Mouse (Mus musculus) frontal cortex, postnatal 36 days (tissue): ENCODE results near the gene Aak1.

Experiments used
- DNase-seq, 2 experiments: peaks; one replicate each; pipeline ENCODE4 v3.0.0; 2022; ENCODE audit warnings: low spot score in 2 of 2

The Aak1 gene

GRCm38 (mm10) chr6:86848915-86849644 is at the start of gene Aak1:
Aak1 (plus strand) TSS chr6:86849517.
- peak; percentile 94 to 95 for DNase-seq

GRCm38 (mm10) chr6:86800467-86800866 is 48.9 kb upstream of the Aak1 start:
- no peak for DNase-seq

GRCm38 (mm10) chr6:86801431-86801830 is 47.9 kb upstream of the Aak1 start:
- DNase-seq = no peak

GRCm38 (mm10) chr6:86804646-86805045 is 44.7 kb upstream of the Aak1 start:
- DNase-seq = no peak

GRCm38 (mm10) chr6:86806455-86807086 is 42.7 kb upstream of the Aak1 start:
- DNase-seq = peak; percentile 74 to 87

GRCm38 (mm10) chr6:86812919-86813318 is 36.4 kb upstream of the Aak1 start:
- no peak for DNase-seq

GRCm38 (mm10) chr6:86813341-86813740 is 36.0 kb upstream of the Aak1 start:
- no peak for DNase-seq

GRCm38 (mm10) chr6:86814926-86815325 is 34.4 kb upstream of the Aak1 start:
- DNase-seq = no peak

- no peak for DNase-seq
Observed at GRCm38 (mm10) chr6:86815436-86815835, 33.9 kb upstream of the Aak1 start.

GRCm38 (mm10) chr6:86816586-86816985 is 32.7 kb upstream of the Aak1 start:
- no peak for DNase-seq

- DNase-seq = no peak
Observed at GRCm38 (mm10) chr6:86818914-86819313, 30.4 kb upstream of the Aak1 start.

- DNase-seq = no peak
Observed at GRCm38 (mm10) chr6:86819926-86820325, 29.4 kb upstream of the Aak1 start.

GRCm38 (mm10) chr6:86820690-86821089 is 28.6 kb upstream of the Aak1 start:
- DNase-seq = no peak

GRCm38 (mm10) chr6:86822285-86823050 is 26.8 kb upstream of the Aak1 start:
- DNase-seq = peak; percentile 82 to 88

- no peak for DNase-seq
Observed at GRCm38 (mm10) chr6:86823051-86823431, 26.3 kb upstream of the Aak1 start.

- DNase-seq = no peak
Observed at GRCm38 (mm10) chr6:86823824-86824223, 25.5 kb upstream of the Aak1 start.

- no peak for DNase-seq
Observed at GRCm38 (mm10) chr6:86824401-86824800, 24.9 kb upstream of the Aak1 start.

- DNase-seq = no peak
Observed at GRCm38 (mm10) chr6:86827432-86827831, 21.9 kb upstream of the Aak1 start.

- no peak for DNase-seq
Observed at GRCm38 (mm10) chr6:86829768-86830167, 19.5 kb upstream of the Aak1 start.

- DNase-seq = no peak
Observed at GRCm38 (mm10) chr6:86830738-86831500, 18.4 kb upstream of the Aak1 start.

- DNase-seq = no peak
Observed at GRCm38 (mm10) chr6:86832802-86833502, 16.4 kb upstream of the Aak1 start.
